Mouse (Mus musculus): ENCODE results near the gene Mapk10. TPM values are rescaled to one million over a fixed set of nuclear protein-coding genes. Genes with fewer than 3 reads are reported as not detected.

The Mapk10 gene
- total RNA-seq (2017), result not detected in 2 replicates

DNA sequence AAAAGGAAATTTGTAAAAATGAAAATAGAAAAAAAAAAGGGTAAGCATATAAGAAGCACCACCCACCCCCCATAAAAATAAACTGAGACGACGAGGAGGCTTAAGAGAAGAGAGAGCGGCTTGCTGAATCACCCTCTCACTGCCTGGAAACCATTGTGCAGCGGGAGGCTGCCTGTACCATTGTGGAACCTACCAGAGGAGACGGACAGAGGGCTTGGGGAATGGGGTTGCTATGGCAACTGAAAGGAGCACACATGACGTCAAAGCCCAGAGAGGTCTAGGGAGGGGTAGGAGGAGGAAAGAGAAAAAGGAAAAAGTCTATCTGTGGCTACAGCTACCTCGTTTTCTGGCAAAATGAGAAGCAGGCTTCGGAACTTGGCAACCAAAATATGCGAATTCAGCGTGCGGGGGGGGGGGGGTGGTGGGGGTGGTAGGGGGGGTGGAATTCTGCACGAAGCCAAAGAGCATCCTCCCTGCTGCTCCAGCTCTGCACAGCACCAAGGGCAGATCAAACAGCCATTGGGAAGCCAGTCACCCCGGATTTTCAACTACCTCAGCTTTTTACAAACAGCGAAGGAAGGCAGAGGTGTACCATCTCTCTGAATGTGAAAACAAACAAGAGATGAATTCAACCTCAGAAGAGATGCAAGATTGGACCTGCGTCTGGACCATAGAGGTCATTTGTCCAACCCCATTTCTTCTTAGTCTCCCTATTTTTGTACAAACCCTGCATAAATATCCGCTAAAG lies at the start of gene Mapk10:
Gene Mapk10 (minus strand): TSS at position 234 of the 748 bp plus-strand sequence.
- no peak for ATAC-seq (ENCODE audit: extremely low read depth, insufficient number of reproducible peaks, low FRiP score, poor library complexity, severe bottlenecking)

DNA sequence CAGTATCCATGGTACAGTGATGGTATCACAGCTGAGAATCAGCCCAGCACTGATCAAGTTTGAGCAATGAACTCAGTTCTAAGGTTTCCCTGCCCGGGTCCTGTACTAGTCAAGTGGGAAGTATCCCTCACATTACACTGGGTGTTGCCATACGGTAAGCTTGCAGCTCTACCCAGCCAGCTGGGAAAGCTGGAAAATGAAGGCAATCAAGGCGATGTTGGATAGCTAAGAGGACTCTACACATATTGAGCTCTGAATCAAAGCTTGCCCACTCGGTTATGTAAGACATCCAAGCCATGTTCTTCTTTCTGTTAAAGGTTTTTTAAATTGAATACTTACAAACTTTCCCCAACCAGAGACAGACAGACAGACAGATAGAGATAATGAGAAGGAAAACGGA lies 45.0 kb upstream of the Mapk10 start:
- no peak for ATAC-seq (ENCODE audit: extremely low read depth, insufficient number of reproducible peaks, low FRiP score, poor library complexity, severe bottlenecking)

- no peak for ATAC-seq (ENCODE audit: extremely low read depth, insufficient number of reproducible peaks, low FRiP score, poor library complexity, severe bottlenecking)
Observed at GRCm38 (mm10) chr5:103242430-103242829, 31.3 kb upstream of the Mapk10 start.

DNA sequence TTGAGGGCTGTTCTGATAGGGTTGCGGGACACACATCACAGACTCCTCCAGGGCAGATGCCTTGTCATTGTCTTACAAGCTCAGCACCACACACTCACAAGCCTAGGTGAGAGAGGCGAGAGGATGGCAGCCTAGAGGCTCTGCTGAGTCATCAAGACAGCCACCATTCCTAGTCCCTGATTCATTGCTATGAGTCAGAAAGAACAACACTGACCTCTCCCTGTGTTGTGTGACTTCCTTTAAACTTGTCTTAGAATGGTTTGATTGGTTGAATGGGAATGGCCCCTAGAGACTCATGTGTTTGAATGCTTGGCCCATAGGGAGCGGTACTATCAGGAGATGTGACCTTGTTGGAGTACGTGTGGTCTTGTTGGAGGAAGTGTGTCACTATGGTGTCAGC lies 20.7 kb upstream of the Mapk10 start:
- ATAC-seq (ENCODE audit: extremely low read depth, insufficient number of reproducible peaks, low FRiP score, poor library complexity, severe bottlenecking), result no peak

GRCm38 (mm10) chr5:103230334-103230733 lies 19.2 kb upstream of the Mapk10 start:
- ATAC-seq (ENCODE audit: extremely low read depth, insufficient number of reproducible peaks, low FRiP score, poor library complexity, severe bottlenecking), result no peak

DNA sequence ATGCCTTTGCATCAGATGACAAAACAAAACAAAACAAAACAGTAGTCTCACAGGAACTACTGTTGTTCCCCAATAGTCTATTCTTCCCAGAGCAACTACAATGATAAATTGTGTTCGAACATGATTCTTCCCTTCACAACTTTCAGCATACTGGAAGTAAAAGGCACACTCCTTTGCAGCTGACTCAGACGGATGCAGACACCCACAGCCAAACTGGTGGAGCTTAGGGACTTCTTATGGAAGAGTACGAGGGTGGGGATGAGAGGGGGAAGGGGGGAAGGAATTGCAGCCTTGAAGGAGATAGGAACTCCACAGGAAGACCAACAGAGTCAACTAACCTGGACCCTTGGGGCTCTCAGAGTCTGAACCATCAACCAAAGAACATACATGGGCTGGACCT lies 18.2 kb upstream of the Mapk10 start:
- no peak for ATAC-seq (ENCODE audit: extremely low read depth, insufficient number of reproducible peaks, low FRiP score, poor library complexity, severe bottlenecking)

DNA sequence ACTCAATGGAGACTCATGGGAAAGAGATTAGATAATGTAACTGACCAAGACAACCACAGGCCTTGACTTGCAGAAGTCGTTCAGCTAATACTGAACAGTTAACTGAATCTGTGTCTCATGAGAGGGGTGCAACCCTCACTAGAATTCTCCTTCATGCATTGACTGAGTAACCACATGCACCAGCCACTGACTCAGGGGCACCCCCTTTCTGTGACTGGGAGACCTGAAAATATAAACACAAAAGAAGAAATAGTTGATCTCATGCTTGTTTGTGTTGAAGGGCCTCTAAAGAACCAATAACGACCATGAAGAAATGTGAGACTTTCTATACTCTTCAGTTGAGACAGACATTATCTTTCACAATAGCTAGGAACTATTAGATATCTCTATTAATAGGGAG lies 10.9 kb upstream of the Mapk10 start:
- ATAC-seq (ENCODE audit: extremely low read depth, insufficient number of reproducible peaks, low FRiP score, poor library complexity, severe bottlenecking), result no peak

GRCm38 (mm10) chr5:103210644-103211043 lies 490 bp downstream of the Mapk10 start:
- no peak for ATAC-seq (ENCODE audit: extremely low read depth, insufficient number of reproducible peaks, low FRiP score, poor library complexity, severe bottlenecking)

DNA sequence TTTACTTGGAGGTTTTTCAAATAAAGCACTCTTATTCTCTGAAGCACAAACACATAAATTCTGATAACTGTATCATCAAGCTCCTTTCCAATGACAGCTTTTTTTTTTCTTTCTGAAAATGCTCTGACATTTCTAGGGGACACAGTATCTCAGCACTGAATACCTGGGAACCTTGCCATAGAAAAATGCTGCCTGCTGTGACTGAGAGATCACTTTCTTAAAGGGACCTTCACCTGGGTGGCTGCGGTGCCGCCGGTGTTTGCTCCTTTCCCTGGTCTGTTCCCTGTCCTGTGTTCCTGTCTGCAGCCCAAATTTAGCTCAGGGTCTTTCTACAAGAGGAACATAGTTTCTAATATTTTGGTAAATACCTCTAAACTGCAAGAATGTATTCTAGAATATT lies 1.1 kb downstream of the Mapk10 start:
- ATAC-seq (ENCODE audit: extremely low read depth, insufficient number of reproducible peaks, low FRiP score, poor library complexity, severe bottlenecking), result no peak

DNA sequence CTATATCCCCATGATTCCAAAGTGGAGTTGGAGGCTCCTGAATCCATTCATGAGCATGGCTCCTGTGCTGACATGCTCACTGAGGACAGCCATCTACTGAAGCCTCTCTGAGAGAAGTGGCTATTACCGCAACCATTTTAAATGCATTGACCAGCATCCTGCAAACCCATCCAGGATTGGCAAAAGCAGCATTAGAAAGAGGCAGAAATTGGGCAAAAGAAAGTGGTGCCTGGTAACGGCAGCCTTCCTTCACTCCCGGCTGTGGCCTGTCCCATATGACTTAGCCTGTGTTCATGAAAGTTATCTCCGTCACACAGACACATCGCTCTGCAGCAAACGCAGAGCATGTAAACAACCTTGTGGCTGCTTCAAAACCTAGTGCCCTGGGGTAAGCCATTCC lies 1.6 kb downstream of the Mapk10 start:
- ATAC-seq (ENCODE audit: extremely low read depth, insufficient number of reproducible peaks, low FRiP score, poor library complexity, severe bottlenecking), result no peak

DNA sequence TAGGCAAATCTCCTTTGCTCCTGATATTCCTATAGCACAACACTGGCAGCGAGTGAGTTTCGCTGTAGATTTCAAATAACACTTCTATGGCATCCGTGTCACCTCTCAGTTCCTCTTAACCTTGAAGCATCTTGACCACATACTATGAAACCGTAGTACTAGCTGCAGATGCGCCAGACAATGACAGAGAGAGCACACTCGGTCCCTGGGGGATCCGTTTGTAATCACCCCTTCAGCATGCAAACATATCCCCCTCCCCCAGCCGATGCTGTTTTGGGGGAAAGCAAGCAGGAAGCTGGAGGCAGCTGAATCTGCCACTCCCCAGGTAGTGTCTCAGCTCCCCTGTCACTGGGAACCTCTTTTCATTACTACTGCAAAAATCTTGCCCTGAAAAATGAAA lies 2.3 kb downstream of the Mapk10 start:
- ATAC-seq (ENCODE audit: extremely low read depth, insufficient number of reproducible peaks, low FRiP score, poor library complexity, severe bottlenecking), result no peak

- no peak for ATAC-seq (ENCODE audit: extremely low read depth, insufficient number of reproducible peaks, low FRiP score, poor library complexity, severe bottlenecking)
Observed at GRCm38 (mm10) chr5:103208021-103208511, 3.1 kb downstream of the Mapk10 start.

DNA sequence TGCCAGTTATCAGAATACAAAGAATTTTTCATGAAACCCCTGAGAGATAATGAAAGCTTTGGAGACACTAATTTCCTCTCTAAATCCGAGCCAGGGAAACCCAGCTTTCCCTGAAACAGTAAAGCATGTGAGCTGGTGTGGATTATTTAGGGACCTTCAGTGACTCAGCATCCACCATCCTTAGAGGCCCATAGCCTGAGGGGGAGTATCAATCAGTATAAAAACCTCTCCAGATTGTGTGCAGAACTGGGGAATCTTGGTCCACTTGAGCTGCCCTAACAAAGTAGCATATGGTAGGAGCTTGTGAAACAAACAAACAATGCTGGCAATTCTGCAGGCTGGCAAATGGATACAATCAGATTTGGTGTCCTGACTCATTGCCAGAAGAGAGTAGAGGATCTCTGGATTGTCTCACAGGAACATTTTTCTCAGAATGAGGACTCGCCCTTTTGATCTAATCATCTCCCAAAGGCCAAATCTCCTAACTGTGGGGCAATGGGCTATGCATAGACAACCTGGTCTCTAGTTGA lies 13.3 kb downstream of the Mapk10 start:
- no peak for ATAC-seq (ENCODE audit: extremely low read depth, insufficient number of reproducible peaks, low FRiP score, poor library complexity, severe bottlenecking)

- ATAC-seq (ENCODE audit: extremely low read depth, insufficient number of reproducible peaks, low FRiP score, poor library complexity, severe bottlenecking), result no peak
Observed at GRCm38 (mm10) chr5:103194549-103194948, 16.6 kb downstream of the Mapk10 start.

DNA sequence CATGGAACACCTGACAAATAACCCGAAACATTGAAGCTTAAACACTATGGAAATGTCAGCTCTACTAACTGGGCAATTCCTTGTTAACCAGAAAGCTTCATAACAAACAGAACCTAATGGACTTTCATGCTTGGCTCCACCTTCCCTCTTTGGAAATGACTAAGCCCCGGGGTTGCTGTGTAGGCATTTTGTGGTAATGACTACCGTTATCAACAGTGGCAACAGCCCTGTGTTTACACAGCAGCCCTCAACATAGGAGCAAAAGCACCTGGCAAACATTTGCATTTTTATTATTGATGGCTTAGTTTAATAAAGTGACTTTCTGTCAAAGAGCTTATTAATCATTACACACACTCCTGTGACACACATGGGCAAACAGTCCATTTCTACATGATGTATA lies 17.4 kb downstream of the Mapk10 start:
- no peak for ATAC-seq (ENCODE audit: extremely low read depth, insufficient number of reproducible peaks, low FRiP score, poor library complexity, severe bottlenecking)

DNA sequence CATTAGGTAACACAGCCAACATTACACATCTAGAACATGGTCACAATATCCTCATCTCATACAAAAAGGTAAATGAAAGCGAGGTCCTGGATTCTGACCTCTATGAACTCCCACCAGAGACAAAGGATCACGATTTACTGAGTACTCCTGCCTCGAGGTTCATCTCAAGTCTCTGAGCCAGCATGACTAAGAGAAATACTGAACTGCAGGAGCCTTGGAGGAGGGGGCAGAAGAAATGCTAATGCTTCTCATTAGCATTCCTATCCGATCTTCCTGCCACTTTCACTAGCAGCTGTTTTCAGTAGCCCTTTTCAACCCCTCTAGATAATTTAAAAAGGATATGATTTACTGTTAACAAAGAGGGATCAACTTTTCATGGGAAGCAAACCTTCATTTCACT lies 19.6 kb downstream of the Mapk10 start:
- ATAC-seq (ENCODE audit: extremely low read depth, insufficient number of reproducible peaks, low FRiP score, poor library complexity, severe bottlenecking), result no peak

GRCm38 (mm10) chr5:103184256-103184655 lies 26.9 kb downstream of the Mapk10 start:
- ATAC-seq (ENCODE audit: extremely low read depth, insufficient number of reproducible peaks, low FRiP score, poor library complexity, severe bottlenecking), result no peak

DNA sequence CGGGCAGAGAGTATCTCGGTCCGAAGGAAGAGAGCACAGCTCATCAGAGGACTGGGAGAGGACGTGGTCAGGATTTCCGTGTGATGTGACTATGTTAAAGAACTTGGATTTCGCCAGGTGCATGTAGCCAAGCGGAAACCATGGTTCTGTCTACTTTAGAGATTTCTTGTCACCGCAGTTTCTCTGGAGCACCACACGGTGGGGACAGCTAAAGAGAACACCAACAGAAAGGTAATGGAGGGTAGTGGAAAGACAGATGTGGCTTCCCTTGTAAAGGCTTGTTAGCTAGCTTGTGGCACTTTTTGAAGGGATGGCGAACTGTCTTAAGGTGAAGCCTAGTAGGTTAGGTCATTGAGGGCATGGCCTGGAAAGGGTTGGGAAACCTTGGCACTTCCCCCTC lies 29.5 kb downstream of the Mapk10 start:
- ATAC-seq (ENCODE audit: extremely low read depth, insufficient number of reproducible peaks, low FRiP score, poor library complexity, severe bottlenecking), result no peak

DNA sequence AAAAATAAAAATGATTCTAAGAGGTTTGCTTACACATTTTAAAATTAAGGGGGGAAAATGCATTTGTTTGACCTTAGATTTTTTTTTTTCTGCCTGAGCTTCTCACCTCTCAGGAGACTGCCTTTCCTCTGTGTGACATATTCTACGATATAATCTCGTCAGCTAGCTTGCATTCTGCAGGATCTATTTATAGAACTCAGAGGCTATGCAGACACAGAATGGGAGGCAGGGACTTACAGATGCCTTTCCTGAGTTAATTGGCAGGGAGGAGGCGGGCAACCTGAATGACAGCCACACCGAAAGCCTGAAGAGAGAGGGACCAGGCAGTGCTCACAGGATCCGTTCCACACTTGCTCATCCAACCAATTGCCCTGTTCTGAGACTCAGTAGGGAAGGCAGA lies 34.1 kb downstream of the Mapk10 start:
- ATAC-seq (ENCODE audit: extremely low read depth, insufficient number of reproducible peaks, low FRiP score, poor library complexity, severe bottlenecking), result no peak

GRCm38 (mm10) chr5:103175989-103176388 lies 35.1 kb downstream of the Mapk10 start:
- ATAC-seq (ENCODE audit: extremely low read depth, insufficient number of reproducible peaks, low FRiP score, poor library complexity, severe bottlenecking), result no peak

GRCm38 (mm10) chr5:103174607-103175006 lies 36.5 kb downstream of the Mapk10 start:
- no peak for ATAC-seq (ENCODE audit: extremely low read depth, insufficient number of reproducible peaks, low FRiP score, poor library complexity, severe bottlenecking)
